Mouse (Mus musculus): ENCODE results near the gene Bglap. TPM values are rescaled to one million over a fixed set of nuclear protein-coding genes. Genes with fewer than 3 reads are reported as not detected.
"Not testable (repeated sequence)": the region's sequence is repeated elsewhere in the genome, so short reads cannot be mapped to it uniquely, and the experiment has no call there.

Bglap gene
- polyA plus RNA-seq, 1 experiment: 56.2 TPM

GRCm38 (mm10) chr3:88372643-88373042 is 11.6 kb downstream of the Bglap start, which contains the start of gene Bglap3:
TSS of gene Bglap3 (minus strand) at chr3:88372743.
- H3K4me1 ChIP-seq (ENCODE audit: control insufficient read depth, insufficient read depth, low read length); H3K4me3 ChIP-seq (replicated peaks; ENCODE audit: control insufficient read depth, low read depth, low read length); H3K27ac ChIP-seq (ENCODE audit: control insufficient read depth, insufficient read depth, low read depth, low read length, poor library complexity): not testable (repeated sequence)
- WGBS: 86% methylated on average over 9 of the region's 9 CpGs

DNA sequence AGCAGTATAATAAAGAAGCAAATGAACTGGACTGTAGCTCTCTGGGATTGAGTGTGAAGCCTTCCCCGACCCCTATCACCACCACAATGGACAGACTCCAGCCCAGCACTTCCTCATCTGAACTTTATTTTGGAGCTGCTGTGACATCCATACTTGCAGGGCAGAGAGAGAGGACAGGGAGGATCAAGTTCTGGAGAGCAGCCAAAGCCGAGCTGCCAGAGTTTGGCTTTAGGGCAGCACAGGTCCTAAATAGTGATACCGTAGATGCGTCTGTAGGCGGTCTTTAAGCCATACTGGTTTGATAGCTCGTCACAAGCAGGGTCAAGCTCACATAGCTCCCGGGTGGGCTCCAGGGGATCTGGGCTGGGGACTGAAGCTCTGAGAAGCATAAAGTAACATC is 15.8 kb downstream of the Bglap start:
- H3K4me3 ChIP-seq (replicated peaks; ENCODE audit: control insufficient read depth, low read depth, low read length); H3K4me1 ChIP-seq (ENCODE audit: control insufficient read depth, insufficient read depth, low read length); H3K27ac ChIP-seq (ENCODE audit: control insufficient read depth, insufficient read depth, low read depth, low read length, poor library complexity): not testable (repeated sequence)
- WGBS: 79% methylated on average over 7 of the region's 7 CpGs

GRCm38 (mm10) chr3:88367517-88367916 is 16.7 kb downstream of the Bglap start:
- H3K4me3 ChIP-seq (replicated peaks; ENCODE audit: control insufficient read depth, low read depth, low read length); H3K4me1 ChIP-seq (ENCODE audit: control insufficient read depth, insufficient read depth, low read length); H3K27ac ChIP-seq (ENCODE audit: control insufficient read depth, insufficient read depth, low read depth, low read length, poor library complexity): not testable (repeated sequence)
- WGBS: 69% methylated on average over 3 of the region's 7 CpGs

GRCm38 (mm10) chr3:88366830-88367428 is 17.3 kb downstream of the Bglap start:
- not testable (repeated sequence) for H3K4me1 ChIP-seq (ENCODE audit: control insufficient read depth, insufficient read depth, low read length); H3K4me3 ChIP-seq (replicated peaks; ENCODE audit: control insufficient read depth, low read depth, low read length); H3K27ac ChIP-seq (ENCODE audit: control insufficient read depth, insufficient read depth, low read depth, low read length, poor library complexity)
- WGBS: 7% methylated on average over 22 of the region's 22 CpGs

DNA sequence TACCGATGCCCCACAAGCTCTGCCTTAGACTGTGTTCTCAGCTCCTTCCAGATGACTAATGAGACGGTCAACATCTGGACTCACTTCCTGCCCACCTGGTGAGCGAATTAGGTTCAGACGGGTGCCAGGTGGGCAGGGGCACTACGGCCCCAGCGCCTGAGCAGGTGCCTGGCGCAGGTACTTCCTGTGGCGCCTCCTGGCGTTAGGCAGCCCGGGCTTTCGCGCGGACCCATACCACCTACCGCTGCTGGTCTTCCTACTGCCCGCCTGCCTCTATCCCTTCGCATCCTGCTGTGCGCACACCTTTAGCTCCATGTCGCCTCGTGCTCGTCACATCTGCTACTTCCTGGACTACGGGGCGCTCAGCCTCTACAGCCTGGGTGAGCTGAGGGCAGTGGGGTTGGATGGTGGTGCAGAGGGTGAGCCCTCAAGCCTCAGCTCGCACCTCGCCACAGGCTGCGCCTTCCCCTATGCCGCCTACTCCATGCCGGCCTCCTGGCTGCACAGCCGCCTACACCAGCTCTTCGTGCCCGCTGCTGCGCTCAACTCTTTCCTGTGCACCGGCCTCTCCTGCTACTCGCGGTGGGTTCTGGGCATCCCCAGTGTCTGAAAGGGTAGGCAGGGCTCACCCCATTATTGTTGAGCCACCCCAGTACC is 18.4 kb downstream of the Bglap start:
- Histone ChIP-seq H3K4me1 (ENCODE audit: control insufficient read depth, insufficient read depth, low read length) (peaks cover 2% of the 10 kb centered on the region), H3K4me3 (replicated peaks; ENCODE audit: control insufficient read depth, low read depth, low read length) (no peak overlapping the region)
- WGBS: 50% methylated on average over 34 of the region's 34 CpGs

DNA sequence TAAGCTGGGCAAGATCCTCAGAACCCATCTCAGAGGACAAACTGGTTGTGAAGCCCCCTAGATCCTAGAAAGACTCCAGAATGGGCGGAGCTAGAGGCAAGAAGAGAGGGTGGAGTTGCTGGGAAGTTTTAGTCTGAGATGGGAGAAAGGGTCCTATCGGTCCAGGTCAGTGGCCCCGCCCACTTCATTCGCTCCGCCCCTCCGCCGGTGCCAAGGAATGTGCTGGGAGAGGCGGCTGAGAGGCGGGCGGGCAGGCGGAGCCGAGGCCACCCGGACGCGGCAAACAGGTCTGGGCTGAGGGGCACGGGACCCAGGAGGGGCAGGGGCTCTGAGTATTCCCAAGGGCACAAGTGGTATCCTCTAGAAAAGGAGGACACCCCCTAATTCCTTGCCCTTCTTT is 19.9 kb downstream of the Bglap start, which contains the start of gene Paqr6:
Gene Paqr6, plus strand, starts transcription at position 248 of the 400 bp plus-strand sequence.
- Histone ChIP-seq H3K4me1 (ENCODE audit: control insufficient read depth, insufficient read depth, low read length) (peaks cover 2% of the 10 kb centered on the region), H3K27ac (ENCODE audit: control insufficient read depth, insufficient read depth, low read depth, low read length, poor library complexity) (peak within 1 kb of the TSS; percentile 2; the same call in 1 of the 2 replicates), H3K4me3 (replicated peaks; ENCODE audit: control insufficient read depth, low read depth, low read length) (no peak within 1 kb of the TSS)
- no peak for TF ChIP-seq CTCF (IDR thresholded peaks at IDR 0.05; ENCODE audit: control insufficient read depth, insufficient read depth, low read length)
- no peak for TF ChIP-seq POLR2A (IDR thresholded peaks at IDR 0.05; ENCODE audit: borderline replicate concordance, control insufficient read depth, low read depth, low read length)
- WGBS: 52% methylated on average over 16 of the region's 16 CpGs

More for the DNA sequence above, 18.4 kb downstream of the Bglap start:
- TF ChIP-seq POLR2A (IDR thresholded peaks at IDR 0.05; ENCODE audit: borderline replicate concordance, control insufficient read depth, low read depth, low read length): no peak
- no peak for TF ChIP-seq CTCF (IDR thresholded peaks at IDR 0.05; ENCODE audit: control insufficient read depth, insufficient read depth, low read length)
- H3K27ac ChIP-seq (ENCODE audit: control insufficient read depth, insufficient read depth, low read depth, low read length, poor library complexity): no peak overlapping the region; the same call in 1 of the 2 replicates

GRCm38 (mm10) chr3:88363700-88364099 is 20.6 kb downstream of the Bglap start:
- TF ChIP-seq CTCF (IDR thresholded peaks at IDR 0.05; ENCODE audit: control insufficient read depth, insufficient read depth, low read length) (no peak), POLR2A (IDR thresholded peaks at IDR 0.05; ENCODE audit: borderline replicate concordance, control insufficient read depth, low read depth, low read length) (no peak)
- Histone ChIP-seq H3K27ac (ENCODE audit: control insufficient read depth, insufficient read depth, low read depth, low read length, poor library complexity) (peak overlapping the region; percentile 2; the same call in 1 of the 2 replicates), H3K4me1 (ENCODE audit: control insufficient read depth, insufficient read depth, low read length) (peaks cover 2% of the 10 kb centered on the region), H3K4me3 (replicated peaks; ENCODE audit: control insufficient read depth, low read depth, low read length) (no peak overlapping the region)
- 55% methylated on average over 4 of the region's 4 CpGs for WGBS

- TF ChIP-seq POLR2A (IDR thresholded peaks at IDR 0.05; ENCODE audit: borderline replicate concordance, control insufficient read depth, low read depth, low read length): no peak
- TF ChIP-seq CTCF (IDR thresholded peaks at IDR 0.05; ENCODE audit: control insufficient read depth, insufficient read depth, low read length): no peak
- no peak overlapping the region for H3K4me3 ChIP-seq (replicated peaks; ENCODE audit: control insufficient read depth, low read depth, low read length)
- 78% methylated on average over 2 of the region's 2 CpGs for WGBS
- no peak overlapping the region for H3K27ac ChIP-seq (ENCODE audit: control insufficient read depth, insufficient read depth, low read depth, low read length, poor library complexity)
- peaks cover 2% of the 10 kb centered on the region for H3K4me1 ChIP-seq (ENCODE audit: control insufficient read depth, insufficient read depth, low read length)
Measured at GRCm38 (mm10) chr3:88361612-88362313, 22.5 kb downstream of the Bglap start.

- TF ChIP-seq POLR2A (IDR thresholded peaks at IDR 0.05; ENCODE audit: borderline replicate concordance, control insufficient read depth, low read depth, low read length): no peak
- TF ChIP-seq CTCF (IDR thresholded peaks at IDR 0.05; ENCODE audit: control insufficient read depth, insufficient read depth, low read length): no peak
- H3K4me1 ChIP-seq (ENCODE audit: control insufficient read depth, insufficient read depth, low read length): peaks cover 2% of the 10 kb centered on the region
- no peak overlapping the region for H3K27ac ChIP-seq (ENCODE audit: control insufficient read depth, insufficient read depth, low read depth, low read length, poor library complexity)
- 24% methylated on average over 6 of the region's 6 CpGs for WGBS
- no peak overlapping the region for H3K4me3 ChIP-seq (replicated peaks; ENCODE audit: control insufficient read depth, low read depth, low read length)
Measured at GRCm38 (mm10) chr3:88361096-88361495, 23.2 kb downstream of the Bglap start.
